Mouse (Mus musculus) spleen, adult 2 months (tissue): Measurements from ENCODE around the gene Tmem203. TPM values are rescaled to one million over a fixed set of nuclear protein-coding genes. Genes with fewer than 3 reads are reported as not detected.

ENCODE experiments used
- DNase-seq, 2 experiments: peaks; one replicate each; pipeline versions ENCODE4 v3.0.0 to v3.0.0-alpha.2; 2012 to 2021; ENCODE audit warnings: low spot score in 2 of 2, low read depth in 1 of 2
- H3K27ac ChIP-seq: fragments of 200-500 bp; 2 replicates; pipeline ENCODE4 v1.5.1; 2012; ENCODE audit warnings: low read length, inconsistent platforms; ENCODE audit not compliant: insufficient read depth
- H3K27me3 ChIP-seq: fragments of 200-500 bp; 2 replicates; pipeline ENCODE4 v1.6.1; 2012; ENCODE audit warnings: mild to moderate bottlenecking, moderate library complexity, low read length, inconsistent platforms; ENCODE audit not compliant: control insufficient read depth, insufficient read depth
- H3K36me3 ChIP-seq: fragments of 200-500 bp; 2 replicates; pipeline ENCODE4 v1.6.1; 2012; ENCODE audit warnings: mild to moderate bottlenecking, low read length, inconsistent platforms; ENCODE audit not compliant: control insufficient read depth, insufficient read depth
- H3K4me1 ChIP-seq: fragments of 200-500 bp; 2 replicates; pipeline ENCODE4 v1.6.1; 2011; ENCODE audit warnings: inconsistent platforms; ENCODE audit not compliant: control insufficient read depth, insufficient read depth, insufficient read length
- H3K4me3 ChIP-seq: fragments of 200-500 bp; 2 replicates; pipeline ENCODE4 v1.5.1; 2011; ENCODE audit warnings: mild to moderate bottlenecking, inconsistent platforms; ENCODE audit not compliant: insufficient read depth, insufficient read length; ENCODE audit errors: extremely low read depth
- CTCF ChIP-seq: fragments of 200-500 bp; IDR thresholded peaks from 2 replicates; pipeline ENCODE4 v1.5.1; 2011; ENCODE audit warnings: mild to moderate bottlenecking, inconsistent platforms; ENCODE audit not compliant: insufficient read depth, insufficient read length, insufficient replicate concordance; ENCODE audit errors: extremely low read depth
- POLR2A ChIP-seq: fragments of 200-500 bp; IDR thresholded peaks from 2 replicates; pipeline ENCODE4 v1.6.1; 2011; ENCODE audit warnings: low read depth, low read length, inconsistent platforms
- WGBS: fragments of 180-500 bp; shearing (Covaris S2); methylation state at CpG from one replicate; pipeline ENCODE4 v1.1.7; 2018; 5-methylcytosine and 5-hydroxymethylcytosine counted together
- polyA plus RNA-seq: library from polyadenylated mRNA; depleted of rRNA; stranded (reverse); fragments of >200 nt; gene quantifications from 2 replicates; pipeline ENCODE4 v1.2.3, GENCODE M21; 2012

Gene Tmem203
- polyA plus RNA-seq, 1 experiment = 44.4 TPM

GRCm38 (mm10) chr2:25218445-25218844 lies 36.8 kb upstream of the Tmem203 start, which contains the start of gene Fam166a:
TSS of gene Fam166a (plus strand) at chr2:25218745.
- Histone ChIP-seq H3K36me3 (peaks cover 3% of the 10 kb centered on the region; the same call in 1 of the 2 replicates), H3K27me3 (no peaks in the 10 kb centered on the region), H3K27ac (no peak within 1 kb of the TSS), H3K4me1 (peaks cover 1% of the 10 kb centered on the region; the same call in 1 of the 2 replicates), H3K4me3 (no peak within 1 kb of the TSS)
- TF ChIP-seq CTCF (no peak), POLR2A (no peak)
- no peak for DNase-seq

- Histone ChIP-seq H3K4me3 (no peak overlapping the region), H3K36me3 (peaks cover 3% of the 10 kb centered on the region; the same call in 1 of the 2 replicates), H3K27me3 (no peaks in the 10 kb centered on the region)
Measured at GRCm38 (mm10) chr2:25221331-25221772, 33.9 kb upstream of the Tmem203 start.

GRCm38 (mm10) chr2:25223681-25224491 lies 31.4 kb upstream of the Tmem203 start:
- Histone ChIP-seq H3K4me3 (peak overlapping the region; percentile 93), H3K4me1 (peaks cover 7% of the 10 kb centered on the region; the same call in 1 of the 2 replicates), H3K27me3 (no peaks in the 10 kb centered on the region), H3K27ac (peak overlapping the region; percentile 97), H3K36me3 (peaks cover 3% of the 10 kb centered on the region; the same call in 1 of the 2 replicates)
- no peak for TF ChIP-seq CTCF
- TF ChIP-seq POLR2A = no peak
- WGBS = 2% methylated on average over 51 of the region's 53 CpGs
- DNase-seq = peak in 1 of 2 experiments; percentile 83

More at GRCm38 (mm10) chr2:25221331-25221772, 33.9 kb upstream of the Tmem203 start:
- TF ChIP-seq CTCF = no peak
- TF ChIP-seq POLR2A = no peak
- no peak overlapping the region for H3K27ac ChIP-seq
- DNase-seq = no peak
- WGBS = 87% methylated on average over 5 of the region's 5 CpGs
- H3K4me1 ChIP-seq = peaks cover 5% of the 10 kb centered on the region; the same call in 1 of the 2 replicates

GRCm38 (mm10) chr2:25224492-25224765 lies 30.8 kb upstream of the Tmem203 start, which contains the start of gene Tubb4b:
TSS of gene Tubb4b (minus strand) at chr2:25224702.
- DNase-seq = no peak
- TF ChIP-seq CTCF (no peak; the same call in 1 of the 2 replicates), POLR2A (peak; percentile 99)
- under 1% methylated on average over 17 of the region's 17 CpGs for WGBS

GRCm38 (mm10) chr2:25224766-25225752 lies 30.2 kb upstream of the Tmem203 start:
- DNase-seq = peak; percentile 96 to 99
- Histone ChIP-seq H3K27me3 (no peaks in the 10 kb centered on the region), H3K27ac (peak overlapping the region; percentile 92), H3K36me3 (peaks cover 3% of the 10 kb centered on the region; the same call in 1 of the 2 replicates), H3K4me3 (peak overlapping the region; percentile 66), H3K4me1 (peaks cover 8% of the 10 kb centered on the region; the same call in 1 of the 2 replicates)
- TF ChIP-seq CTCF (no peak), POLR2A (peak; percentile 60; the same call in 1 of the 2 replicates)
- WGBS = 2% methylated on average over 41 of the region's 41 CpGs

More at GRCm38 (mm10) chr2:25224492-25224765, 30.8 kb upstream of the Tmem203 start, which contains the start of gene Tubb4b:
- peak within 1 kb of the TSS; percentile 97 for H3K27ac ChIP-seq
- peaks cover 3% of the 10 kb centered on the region; the same call in 1 of the 2 replicates for H3K36me3 ChIP-seq
- H3K4me3 ChIP-seq = peak within 1 kb of the TSS; percentile 93
- peaks cover 8% of the 10 kb centered on the region; the same call in 1 of the 2 replicates for H3K4me1 ChIP-seq
- no peaks in the 10 kb centered on the region for H3K27me3 ChIP-seq

- Histone ChIP-seq H3K4me3 (no peak overlapping the region), H3K27me3 (no peaks in the 10 kb centered on the region)
- 91% methylated on average over 8 of the region's 8 CpGs for WGBS
Measured at GRCm38 (mm10) chr2:25225811-25226379, 29.3 kb upstream of the Tmem203 start.

More at GRCm38 (mm10) chr2:25225811-25226379, 29.3 kb upstream of the Tmem203 start:
- H3K36me3 ChIP-seq = peaks cover 3% of the 10 kb centered on the region; the same call in 1 of the 2 replicates
- TF ChIP-seq POLR2A (no peak), CTCF (no peak)
- H3K27ac ChIP-seq = peak overlapping the region; percentile 57; the same call in 1 of the 2 replicates
- peaks cover 8% of the 10 kb centered on the region; the same call in 1 of the 2 replicates for H3K4me1 ChIP-seq
- DNase-seq = no peak
